Mouse (Mus musculus): Measurements from ENCODE around the gene Ppp4r4. TPM values are rescaled to one million over a fixed set of nuclear protein-coding genes. Genes with fewer than 3 reads are reported as not detected.
"Not testable (repeated sequence)": the region's sequence is repeated elsewhere in the genome, so short reads cannot be mapped to it uniquely, and the experiment has no call there.

Ppp4r4 gene
- total RNA-seq (2021), result under 1 TPM; 0.31 to 0.32 TPM
- long read RNA-seq, experiment 1, result 0 reads
- long read RNA-seq, experiment 2, partial matches to known transcripts, result 0 of 1 reads
- long read RNA-seq, experiment 2, other reads (novel, unspliced or antisense), result 1 of 1 reads

- peak; percentile 92 to 96 for DNase-seq
Observed at GRCm38 (mm10) chr12:103532020-103532648, at the start of gene Ppp4r4. Gene Ppp4r4 (plus strand): TSS chr12:103532283.

GRCm38 (mm10) chr12:103482781-103483180 is 49.3 kb upstream of the Ppp4r4 start:
- DNase-seq, result no peak

- DNase-seq, result not testable (repeated sequence)
Observed at GRCm38 (mm10) chr12:103484200-103484972, 47.7 kb upstream of the Ppp4r4 start.

GRCm38 (mm10) chr12:103486726-103487125 is 45.4 kb upstream of the Ppp4r4 start:
- peak; percentile 61 to 75 for DNase-seq

GRCm38 (mm10) chr12:103487276-103487675 is 44.8 kb upstream of the Ppp4r4 start:
- DNase-seq, result peak; percentile 75 to 84

- no peak for DNase-seq
Observed at GRCm38 (mm10) chr12:103487750-103488149, 44.3 kb upstream of the Ppp4r4 start.

- DNase-seq, result no peak
Observed at GRCm38 (mm10) chr12:103491091-103491730, 40.9 kb upstream of the Ppp4r4 start.

- DNase-seq, result peak; percentile 76 to 91
Observed at GRCm38 (mm10) chr12:103492767-103493166, 39.3 kb upstream of the Ppp4r4 start.

- DNase-seq, result peak; percentile 31 to 71
Observed at GRCm38 (mm10) chr12:103494486-103494885, 37.6 kb upstream of the Ppp4r4 start.

- no peak for DNase-seq
Observed at GRCm38 (mm10) chr12:103498768-103499167, 33.3 kb upstream of the Ppp4r4 start.

- DNase-seq, result no peak
Observed at GRCm38 (mm10) chr12:103499261-103499660, 32.8 kb upstream of the Ppp4r4 start.

- no peak for DNase-seq
Observed at GRCm38 (mm10) chr12:103503300-103503699, 28.8 kb upstream of the Ppp4r4 start.

- no peak for DNase-seq
Observed at GRCm38 (mm10) chr12:103504402-103504801, 27.7 kb upstream of the Ppp4r4 start.

GRCm38 (mm10) chr12:103508346-103508745 is 23.7 kb upstream of the Ppp4r4 start:
- no peak for DNase-seq

- no peak for DNase-seq
Observed at GRCm38 (mm10) chr12:103509893-103510292, 22.2 kb upstream of the Ppp4r4 start.

GRCm38 (mm10) chr12:103511586-103511985 is 20.5 kb upstream of the Ppp4r4 start:
- no peak for DNase-seq

GRCm38 (mm10) chr12:103513039-103513438 is 19.0 kb upstream of the Ppp4r4 start:
- no peak for DNase-seq

GRCm38 (mm10) chr12:103513451-103513871 is 18.6 kb upstream of the Ppp4r4 start:
- DNase-seq, result no peak

GRCm38 (mm10) chr12:103514354-103514753 is 17.7 kb upstream of the Ppp4r4 start:
- no peak for DNase-seq

- no peak for DNase-seq
Observed at GRCm38 (mm10) chr12:103515638-103516037, 16.4 kb upstream of the Ppp4r4 start.

- no peak for DNase-seq
Observed at GRCm38 (mm10) chr12:103518640-103519039, 13.4 kb upstream of the Ppp4r4 start.

GRCm38 (mm10) chr12:103530596-103530995 is 1.5 kb upstream of the Ppp4r4 start:
- DNase-seq, result no peak

All from heart, adult 18-20 months (tissue).